Mouse (Mus musculus): Measurements from ENCODE around the gene Hist1h4f.

DNA sequence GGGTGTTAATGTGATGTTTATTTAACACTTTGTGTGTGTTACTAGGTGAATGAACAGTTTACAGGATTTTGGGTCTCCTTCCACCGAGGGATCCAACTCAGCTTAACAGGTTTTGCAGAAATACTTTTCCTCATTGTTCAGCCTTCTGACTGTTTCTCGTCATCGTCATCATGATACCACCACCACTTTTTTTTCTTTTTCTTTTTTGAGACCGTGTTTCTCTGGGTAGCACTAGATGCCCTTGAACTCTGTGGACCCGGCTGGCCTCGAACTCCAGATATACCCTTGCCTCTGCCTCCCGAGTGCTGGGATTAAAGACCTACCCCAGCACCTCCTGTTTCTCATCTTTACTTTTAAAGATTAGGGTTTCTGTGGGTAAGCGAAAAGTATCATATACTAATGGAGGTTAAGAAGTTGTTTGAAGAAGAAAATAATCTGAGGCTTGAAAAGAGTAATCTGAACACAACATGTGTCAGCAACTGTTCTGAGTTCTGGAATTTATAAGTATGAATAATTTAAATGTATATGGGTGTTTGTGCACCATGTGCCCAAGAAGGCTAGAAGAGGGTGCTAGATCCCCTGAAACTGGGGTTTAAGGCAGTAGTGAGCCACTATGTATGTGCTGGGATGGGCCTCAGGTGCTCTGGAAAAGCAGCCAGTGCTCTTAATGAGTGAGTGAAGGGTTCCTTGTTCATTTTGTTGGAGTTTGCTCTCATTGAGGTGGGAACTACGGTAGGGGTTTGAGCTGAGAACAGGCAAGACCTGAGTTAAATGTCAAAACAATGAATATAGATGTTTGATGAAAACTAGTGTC, 19.0 kb downstream of the Hist1h4f start:
- no peak for TF ChIP-seq EP300 (IDR thresholded peaks at IDR 0.05; ENCODE audit: insufficient read depth, low read depth, low read length)
- TF ChIP-seq CTCF (IDR thresholded peaks at IDR 0.05): no peak
- no peak for TF ChIP-seq POLR2A (IDR thresholded peaks at IDR 0.05; ENCODE audit: insufficient read depth, low read depth, low read length)

All from heart, adult 2 months (tissue).